Mouse (Mus musculus) CD4-positive, CD25-positive, alpha-beta regulatory T cell, adult 2 months (primary cell): ENCODE results near the gene Kcnd2.

ENCODE experiments used
- DNase-seq: peaks from one replicate; pipeline ENCODE4 v3.0.0-alpha.2; 2012; ENCODE audit warnings: low read depth, low spot score

The Kcnd2 gene

GRCm38 (mm10) chr6:21418246-21418645 lies 202.9 kb downstream of the Kcnd2 start:
- no peak for DNase-seq

- DNase-seq: no peak
Measured at GRCm38 (mm10) chr6:21424202-21424785, 209.0 kb downstream of the Kcnd2 start.

GRCm38 (mm10) chr6:21431120-21431519 lies 215.8 kb downstream of the Kcnd2 start:
- DNase-seq: no peak

- DNase-seq: no peak
Measured at GRCm38 (mm10) chr6:21464719-21465118, 249.4 kb downstream of the Kcnd2 start.

GRCm38 (mm10) chr6:21471891-21472544 lies 256.7 kb downstream of the Kcnd2 start:
- DNase-seq: no peak

GRCm38 (mm10) chr6:21482714-21483113 lies 267.4 kb downstream of the Kcnd2 start:
- no peak for DNase-seq

- DNase-seq: no peak
Measured at GRCm38 (mm10) chr6:21488536-21488935, 273.2 kb downstream of the Kcnd2 start.

- no peak for DNase-seq
Measured at GRCm38 (mm10) chr6:21502921-21503320, 287.6 kb downstream of the Kcnd2 start.

GRCm38 (mm10) chr6:21510621-21511239 lies 295.4 kb downstream of the Kcnd2 start:
- no peak for DNase-seq

GRCm38 (mm10) chr6:21520351-21520750 lies 305.0 kb downstream of the Kcnd2 start:
- no peak for DNase-seq

- no peak for DNase-seq
Measured at GRCm38 (mm10) chr6:21527489-21528074, 312.3 kb downstream of the Kcnd2 start.

- DNase-seq: no peak
Measured at GRCm38 (mm10) chr6:21534009-21534408, 318.7 kb downstream of the Kcnd2 start.

GRCm38 (mm10) chr6:21534820-21535219 lies 319.5 kb downstream of the Kcnd2 start:
- DNase-seq: no peak

GRCm38 (mm10) chr6:21551501-21551900 lies 336.2 kb downstream of the Kcnd2 start:
- DNase-seq: no peak

GRCm38 (mm10) chr6:21570964-21571363 lies 355.7 kb downstream of the Kcnd2 start:
- DNase-seq: no peak

- no peak for DNase-seq
Measured at GRCm38 (mm10) chr6:21590156-21590555, 374.9 kb downstream of the Kcnd2 start.

- no peak for DNase-seq
Measured at GRCm38 (mm10) chr6:21597424-21597823, 382.1 kb downstream of the Kcnd2 start.

GRCm38 (mm10) chr6:21609381-21610059 lies 394.2 kb downstream of the Kcnd2 start:
- DNase-seq: no peak

- DNase-seq: no peak
Measured at GRCm38 (mm10) chr6:21629989-21630388, 414.7 kb downstream of the Kcnd2 start.

- DNase-seq: no peak
Measured at GRCm38 (mm10) chr6:21655681-21656080, 440.4 kb downstream of the Kcnd2 start.

GRCm38 (mm10) chr6:21664135-21664534 lies 448.8 kb downstream of the Kcnd2 start:
- DNase-seq: no peak

- no peak for DNase-seq
Measured at GRCm38 (mm10) chr6:21664638-21665037, 449.3 kb downstream of the Kcnd2 start.
